Mouse (Mus musculus) ovary, adult 10 weeks (tissue): ENCODE data around the gene Ints14. TPM values are rescaled to one million over a fixed set of nuclear protein-coding genes. Genes with fewer than 3 reads are reported as not detected.

Experiments used
- polyA plus RNA-seq: library from polyadenylated mRNA; stranded (reverse); fragments of 350-450 nt; fragmentation: Illumina TruSeq; extraction: RNeasy Lipid Tissue Mini Kit (QIAGEN cat#74804); gene quantifications from one replicate; pipeline ENCODE4 v1.2.3, GENCODE M21; 2014

Gene Ints14
- polyA plus RNA-seq, result 32.8 TPM

DNA sequence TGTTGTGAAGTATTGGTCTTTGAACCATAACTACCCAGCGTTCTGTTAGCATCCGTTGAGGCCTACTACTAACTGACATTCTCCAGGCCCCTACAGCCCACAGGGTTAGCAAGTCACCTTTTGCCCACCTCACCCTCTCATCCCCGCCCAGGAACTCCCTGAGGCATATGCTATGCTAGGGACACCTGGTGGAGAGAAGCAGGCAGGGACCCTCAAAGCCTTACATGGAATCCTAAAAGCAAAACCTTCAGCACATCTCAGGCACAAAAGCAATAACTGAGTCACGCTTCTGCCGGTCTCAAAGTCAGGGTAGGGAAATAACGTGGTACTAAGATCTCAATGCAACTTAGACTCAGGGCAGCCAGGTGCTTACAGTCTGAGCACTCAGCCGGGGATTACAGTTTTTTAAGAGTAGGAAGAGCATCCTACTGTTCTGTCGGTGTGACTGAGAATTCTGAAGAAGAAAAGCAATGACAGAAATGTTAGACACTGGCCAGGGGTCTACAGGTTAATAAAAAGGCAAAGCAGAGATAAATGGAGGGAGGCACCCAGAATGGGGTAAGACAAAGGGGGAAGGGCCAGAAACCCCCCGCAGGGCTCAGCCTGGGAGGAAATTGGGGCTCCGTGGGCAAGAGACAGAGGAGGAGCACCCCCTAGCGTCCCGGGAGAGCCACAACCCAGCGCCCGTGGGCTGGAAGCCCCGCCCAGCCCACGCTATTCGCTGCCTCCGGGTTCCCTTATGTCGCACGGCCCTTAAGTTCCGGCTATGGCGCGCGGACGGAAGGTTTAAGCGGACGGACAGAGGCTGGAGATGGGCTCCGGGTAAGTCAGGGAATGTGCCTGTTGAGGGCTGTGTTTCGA is at the start of gene Ints14:
Gene Ints14 (plus strand): TSS at position 789 of the 861 bp plus-strand sequence.

DNA sequence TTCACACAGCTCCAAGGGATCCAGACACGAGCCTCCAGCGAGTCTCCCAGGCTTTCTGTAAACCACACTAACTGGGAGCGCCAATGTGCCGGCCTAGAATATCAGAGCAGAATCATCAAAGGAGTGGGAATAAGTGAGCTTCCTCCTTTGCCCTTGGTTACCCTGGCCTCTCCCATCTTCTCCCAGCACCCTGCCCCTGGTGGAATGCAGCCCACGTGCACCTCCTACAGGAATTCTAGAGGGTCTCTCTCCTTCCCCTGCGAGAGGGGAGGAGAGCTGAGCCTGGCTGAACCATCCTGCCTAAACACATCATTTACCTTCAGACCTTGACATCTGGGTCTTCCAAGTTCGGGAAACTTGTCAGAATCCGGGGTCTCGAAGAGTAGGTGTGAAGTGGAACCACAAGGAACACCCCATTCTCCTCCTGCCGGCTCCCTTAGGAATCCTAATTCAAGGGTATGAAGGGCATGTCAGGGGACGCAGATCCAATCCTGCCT is 9.5 kb upstream of the Ints14 start, which contains the start of gene Slc24a1:
Gene Slc24a1 (minus strand): TSS at position 447 of the 497 bp plus-strand sequence.

DNA sequence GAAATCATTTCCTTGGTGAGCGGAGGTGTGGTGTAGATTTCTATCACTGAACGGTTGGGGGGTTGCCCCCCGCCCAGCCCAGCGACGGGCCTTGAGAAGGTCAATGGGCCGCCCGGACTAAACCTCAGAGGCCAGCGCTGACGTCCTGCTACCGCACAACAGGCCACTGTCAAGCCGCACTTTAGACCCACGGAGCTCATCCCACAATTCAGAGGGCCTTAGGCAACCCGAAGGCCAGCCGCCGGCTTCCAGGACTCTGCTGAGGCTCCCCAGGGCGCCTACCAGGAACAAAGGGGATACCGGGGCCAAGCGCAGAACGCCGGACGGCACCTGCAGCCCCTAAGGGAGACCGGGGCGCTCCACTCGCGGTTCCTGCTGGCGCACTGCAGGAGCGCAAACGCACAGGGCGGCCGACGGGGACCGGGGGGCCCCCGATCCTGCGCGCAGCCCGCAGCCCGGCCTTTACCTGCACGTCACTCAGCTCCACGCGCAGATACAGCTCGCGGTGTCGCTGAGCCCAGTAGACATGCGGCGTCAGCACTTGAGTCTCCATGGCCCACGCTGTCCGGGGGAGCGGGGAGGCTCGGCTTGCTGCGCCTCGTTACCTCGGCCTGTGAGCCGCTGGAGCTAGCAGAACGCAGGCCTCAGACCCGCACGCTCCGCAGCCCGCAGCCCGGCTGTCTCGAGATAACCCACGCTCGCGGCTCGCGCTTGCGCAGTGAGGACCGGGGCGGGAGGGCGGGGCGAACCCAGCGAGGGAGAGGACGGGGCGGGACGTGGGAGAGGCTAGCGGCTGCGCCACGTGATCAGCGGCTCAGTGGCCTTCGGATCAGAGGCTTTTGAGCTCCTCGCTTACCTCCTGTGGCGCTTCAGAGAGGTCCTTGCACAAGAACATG is 60.5 kb downstream of the Ints14 start, which contains the start of gene Hacd3:
Gene Hacd3 (minus strand): TSS at position 703 of the 896 bp plus-strand sequence.

DNA sequence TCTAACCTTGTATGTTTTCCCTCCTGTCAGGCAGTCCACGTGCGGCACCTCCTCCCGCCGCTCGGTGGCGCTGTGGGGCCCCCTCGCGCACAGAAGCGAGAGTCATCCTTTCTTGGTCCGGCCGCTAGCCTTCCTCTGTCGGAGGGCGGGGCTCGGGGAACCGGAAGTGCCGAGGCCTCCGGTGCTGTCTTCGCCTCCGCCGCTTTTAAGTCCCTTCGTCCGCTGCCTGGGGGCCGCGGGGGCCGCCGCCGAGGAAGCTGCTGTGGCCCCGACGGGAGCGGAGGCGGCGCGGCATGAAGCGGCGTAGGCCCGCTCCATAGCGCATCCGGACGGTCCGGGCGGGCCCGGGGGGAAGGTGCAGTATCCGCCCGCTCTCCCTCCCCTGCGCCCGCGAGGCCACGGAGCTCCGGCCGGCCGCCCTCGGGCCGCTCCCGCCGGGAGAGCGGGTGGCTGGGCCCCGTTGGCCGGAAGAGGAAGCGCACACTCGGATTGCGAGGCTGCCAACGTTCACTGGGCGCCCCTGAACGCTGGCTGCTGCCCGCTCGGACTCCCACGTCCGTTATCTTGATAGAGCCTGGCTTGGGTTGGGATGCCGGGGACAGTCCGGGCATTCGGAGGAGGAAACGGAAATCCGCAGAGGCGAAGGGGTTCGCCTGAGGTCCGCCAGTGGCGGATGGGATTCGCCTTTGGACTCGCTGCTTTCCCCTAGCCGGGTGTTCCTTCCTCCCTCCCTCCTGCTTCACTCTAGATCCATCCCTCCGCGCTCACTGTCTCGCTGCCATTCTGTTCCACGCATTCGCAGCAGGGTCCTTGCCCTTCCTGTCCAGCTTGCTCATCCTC is 71.8 kb downstream of the Ints14 start, which contains the start of gene Dpp8:
Gene Dpp8 (plus strand): TSS at position 146 of the 840 bp plus-strand sequence.

Other genes with a start within 250 kb of the Ints14 start
- gene Rab11a, start 223.1 kb upstream of the Ints14 start, polyA plus RNA-seq, result 515 TPM
- gene Dennd4a, start 149.6 kb upstream of the Ints14 start, polyA plus RNA-seq, result 36.8 TPM
- gene Slc24a1, start 9.3 kb upstream of the Ints14 start, polyA plus RNA-seq, result 0.14 TPM
- gene Hacd3, start 60.8 kb downstream of the Ints14 start, polyA plus RNA-seq, result 265 TPM
- gene Dpp8, start 71.5 kb downstream of the Ints14 start, polyA plus RNA-seq, result 173 TPM
- gene Igdcc4, start 140.6 kb downstream of the Ints14 start, polyA plus RNA-seq, result 21.2 TPM
- not detected for gene Igdcc3, start 180.3 kb downstream of the Ints14 start, polyA plus RNA-seq
- gene Parp16, start 234.4 kb downstream of the Ints14 start, polyA plus RNA-seq, result 3.8 TPM